Mouse (Mus musculus) cerebellum, adult 2 months (tissue): ENCODE measurements around the gene Slc8a3. TPM values are rescaled to one million over a fixed set of nuclear protein-coding genes. Genes with fewer than 3 reads are reported as not detected.

Source experiments
- DNase-seq, 2 experiments: peaks; one replicate each; pipeline ENCODE4 v3.0.0; 2021
- H3K27ac ChIP-seq: fragments of 200-500 bp; 2 replicates; pipeline ENCODE4 v1.5.1; 2012; ENCODE audit warnings: low read length, control low read depth, inconsistent platforms; ENCODE audit not compliant: insufficient read depth
- H3K27me3 ChIP-seq: fragments of 200-500 bp; 2 replicates; pipeline ENCODE4 v1.6.1; 2012; ENCODE audit warnings: inconsistent platforms, mild to moderate bottlenecking, low read length, moderate library complexity; ENCODE audit not compliant: control insufficient read depth, insufficient read depth
- H3K4me1 ChIP-seq: fragments of 200-500 bp; 2 replicates; pipeline ENCODE4 v1.6.1; 2011; ENCODE audit warnings: low read length; ENCODE audit not compliant: control insufficient read depth, insufficient read depth
- H3K4me3 ChIP-seq: fragments of 200-500 bp; replicated peaks from 2 replicates; pipeline ENCODE3; 2011; ENCODE audit warnings: mild to moderate bottlenecking, low read depth, low read length, control low read depth; ENCODE audit not compliant: insufficient read depth
- CTCF ChIP-seq: fragments of 200-500 bp; IDR thresholded peaks from 2 replicates; pipeline ENCODE4 v1.5.1; 2011; ENCODE audit warnings: low read depth, mild to moderate bottlenecking, control low read depth, low read length, moderate library complexity, borderline replicate concordance; ENCODE audit not compliant: insufficient read depth
- POLR2A ChIP-seq: fragments of 200-500 bp; IDR thresholded peaks from 2 replicates; pipeline ENCODE4 v1.6.1; 2011; ENCODE audit warnings: low read length, control low read depth, borderline replicate concordance; ENCODE audit not compliant: insufficient read depth
- WGBS: fragments of 180-500 bp; shearing (Covaris S2); methylation state at CpG from one replicate; pipeline ENCODE4 v1.1.7; 2018; 5-methylcytosine and 5-hydroxymethylcytosine counted together
- polyA plus RNA-seq: library from polyadenylated mRNA; depleted of rRNA; stranded (reverse); fragments of >200 nt; gene quantifications from 2 replicates; pipeline ENCODE4 v1.2.3, GENCODE M21; 2012

Gene Slc8a3
- polyA plus RNA-seq, 1 experiment: 24.2 TPM

GRCm38 (mm10) chr12:81161282-81161681, 171.7 kb downstream of the Slc8a3 start:
- no peak for TF ChIP-seq CTCF
- TF ChIP-seq POLR2A: no peak

GRCm38 (mm10) chr12:81160831-81161230, 172.1 kb downstream of the Slc8a3 start:
- peak in 1 of 2 experiments; percentile 24 for DNase-seq
- Histone ChIP-seq H3K27ac (no peak overlapping the region), H3K27me3 (no peaks in the 10 kb centered on the region), H3K4me1 (no peaks in the 10 kb centered on the region), H3K4me3 (no peak overlapping the region)
- TF ChIP-seq POLR2A (no peak), CTCF (peak; percentile 36; the same call in 1 of the 2 replicates)
- 65% methylated on average over 5 of the region's 5 CpGs for WGBS

More at GRCm38 (mm10) chr12:81161282-81161681, 171.7 kb downstream of the Slc8a3 start:
- Histone ChIP-seq H3K27ac (no peak overlapping the region), H3K4me3 (no peak overlapping the region), H3K27me3 (no peaks in the 10 kb centered on the region), H3K4me1 (no peaks in the 10 kb centered on the region)
- 83% methylated on average over 2 of the region's 2 CpGs for WGBS
- no peak for DNase-seq

- DNase-seq: no peak
- Histone ChIP-seq H3K27me3 (no peaks in the 10 kb centered on the region), H3K4me1 (no peaks in the 10 kb centered on the region), H3K4me3 (no peak overlapping the region), H3K27ac (no peak overlapping the region)
- TF ChIP-seq CTCF (no peak), POLR2A (no peak)
- 85% methylated on average over 3 of the region's 3 CpGs for WGBS
These were observed 172.6 kb downstream of the Slc8a3 start for GRCm38 (mm10) chr12:81160425-81160824.

DNA sequence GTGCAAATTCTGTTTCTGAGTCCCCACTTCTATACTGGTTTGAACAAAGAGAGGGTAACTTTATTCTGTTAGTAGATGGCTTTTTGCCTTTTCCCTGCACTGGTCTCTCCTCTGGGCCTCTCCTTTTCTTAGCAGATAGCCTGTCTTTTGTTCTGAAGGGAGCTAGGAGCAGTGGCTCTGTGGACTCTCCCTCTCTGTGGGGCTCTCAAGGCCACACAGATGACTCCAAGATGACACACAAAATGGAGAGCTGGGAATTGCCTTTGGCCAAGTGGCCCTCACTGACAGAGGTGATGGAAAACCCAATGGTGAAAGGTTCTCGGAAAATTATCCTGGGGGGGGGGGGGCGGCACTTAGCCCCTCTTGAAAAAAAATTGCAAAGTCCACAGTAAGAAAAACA, 173.0 kb downstream of the Slc8a3 start:
- Histone ChIP-seq H3K4me3 (no peak overlapping the region), H3K27me3 (no peaks in the 10 kb centered on the region), H3K4me1 (no peaks in the 10 kb centered on the region), H3K27ac (no peak overlapping the region)
- TF ChIP-seq POLR2A: no peak
- no peak for TF ChIP-seq CTCF
- 89% methylated on average over 2 of the region's 2 CpGs for WGBS
- DNase-seq: no peak

DNA sequence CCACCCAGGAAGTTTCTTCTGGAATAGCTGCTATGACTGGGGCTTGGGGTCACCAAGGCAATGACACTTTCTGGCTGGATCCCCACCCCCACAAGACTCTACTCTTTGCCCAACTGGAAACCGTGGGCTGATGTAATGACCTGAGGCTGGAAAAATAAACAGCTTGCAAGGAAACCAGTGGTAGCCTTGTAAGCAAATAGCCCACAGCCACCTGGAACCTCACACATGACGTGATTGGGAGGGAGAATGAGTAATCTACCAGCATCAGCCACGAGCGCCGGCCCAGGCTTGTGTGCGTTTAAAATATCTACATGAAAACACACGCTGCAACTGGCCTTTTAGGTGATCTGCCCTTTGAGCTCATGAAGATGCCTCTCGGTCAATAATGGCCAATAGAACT, 176.1 kb downstream of the Slc8a3 start:
- no peaks in the 10 kb centered on the region for H3K4me1 ChIP-seq
- H3K27me3 ChIP-seq: no peaks in the 10 kb centered on the region
- no peak for DNase-seq

DNA sequence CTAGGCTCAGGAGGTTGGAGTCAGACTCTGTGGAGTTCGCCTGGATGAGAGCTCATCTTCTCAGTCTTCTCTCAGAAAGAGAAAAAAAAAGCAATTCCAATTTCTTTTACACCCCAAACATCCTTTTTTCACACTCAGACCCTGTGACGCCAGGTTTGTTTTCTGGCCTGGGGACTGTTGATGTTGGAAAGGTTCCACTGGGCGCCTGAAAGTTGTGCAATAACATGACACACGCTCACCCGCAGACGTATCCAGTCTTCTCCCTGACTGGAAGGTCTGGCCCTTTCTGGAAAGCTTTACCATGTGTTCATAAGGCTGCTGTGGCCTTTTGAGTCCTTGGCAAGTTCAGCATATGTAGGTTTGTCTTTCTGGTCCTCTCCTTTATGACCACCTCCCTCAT, 177.3 kb downstream of the Slc8a3 start:
- DNase-seq: no peak
- 83% methylated on average over 6 of the region's 6 CpGs for WGBS
- H3K27me3 ChIP-seq: no peaks in the 10 kb centered on the region
- no peak overlapping the region for H3K27ac ChIP-seq
- H3K4me1 ChIP-seq: no peaks in the 10 kb centered on the region
- H3K4me3 ChIP-seq: no peak overlapping the region
- TF ChIP-seq CTCF: no peak
- no peak for TF ChIP-seq POLR2A

More for the DNA sequence above, 176.1 kb downstream of the Slc8a3 start:
- Histone ChIP-seq H3K27ac (no peak overlapping the region), H3K4me3 (no peak overlapping the region)
- TF ChIP-seq CTCF (no peak), POLR2A (no peak)
- WGBS: 94% methylated on average over 8 of the region's 8 CpGs

- Histone ChIP-seq H3K4me3 (no peak overlapping the region), H3K4me1 (peaks cover 5% of the 10 kb centered on the region), H3K27me3 (no peaks in the 10 kb centered on the region), H3K27ac (no peak overlapping the region)
- 20% methylated on average over 2 of the region's 2 CpGs for WGBS
- DNase-seq: no peak
- TF ChIP-seq CTCF (no peak), POLR2A (no peak)
These were observed 180.9 kb downstream of the Slc8a3 start for GRCm38 (mm10) chr12:81152082-81152481.

DNA sequence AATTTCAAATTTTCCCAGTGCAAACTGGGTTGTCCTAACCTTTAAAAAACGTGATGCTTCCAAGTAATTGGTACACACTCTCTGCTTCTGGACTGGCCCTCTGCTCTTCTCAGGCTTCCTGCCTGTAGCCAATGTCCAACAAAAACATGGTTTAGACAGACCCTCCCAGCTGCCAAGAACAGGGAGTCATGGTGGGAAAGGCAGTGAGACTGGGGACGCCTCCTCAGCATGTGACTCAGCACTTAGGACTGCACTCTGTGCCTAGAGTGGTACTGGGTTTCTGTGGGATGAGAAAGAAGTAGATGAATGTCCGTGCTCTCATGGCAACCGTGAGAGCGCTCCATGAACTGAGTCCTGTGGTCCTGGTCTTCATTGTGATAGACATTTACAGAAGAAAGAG, 182.1 kb downstream of the Slc8a3 start:
- Histone ChIP-seq H3K4me1 (peaks cover 5% of the 10 kb centered on the region), H3K27me3 (no peaks in the 10 kb centered on the region), H3K4me3 (no peak overlapping the region), H3K27ac (no peak overlapping the region)
- TF ChIP-seq POLR2A (no peak), CTCF (no peak)
- WGBS: 85% methylated on average over 5 of the region's 5 CpGs
- no peak for DNase-seq
